Mouse (Mus musculus) kidney, postnatal 4 days (tissue): ENCODE results near the gene Gpr182.
"Not testable (repeated sequence)": the region's sequence is repeated elsewhere in the genome, so short reads cannot be mapped to it uniquely, and the experiment has no call there.

Experiments
- DNase-seq, 2 experiments: peaks; one replicate each; pipeline ENCODE4 v3.0.0; 2021; ENCODE audit warnings: mixed read lengths in 2 of 2

Gpr182 gene

DNA sequence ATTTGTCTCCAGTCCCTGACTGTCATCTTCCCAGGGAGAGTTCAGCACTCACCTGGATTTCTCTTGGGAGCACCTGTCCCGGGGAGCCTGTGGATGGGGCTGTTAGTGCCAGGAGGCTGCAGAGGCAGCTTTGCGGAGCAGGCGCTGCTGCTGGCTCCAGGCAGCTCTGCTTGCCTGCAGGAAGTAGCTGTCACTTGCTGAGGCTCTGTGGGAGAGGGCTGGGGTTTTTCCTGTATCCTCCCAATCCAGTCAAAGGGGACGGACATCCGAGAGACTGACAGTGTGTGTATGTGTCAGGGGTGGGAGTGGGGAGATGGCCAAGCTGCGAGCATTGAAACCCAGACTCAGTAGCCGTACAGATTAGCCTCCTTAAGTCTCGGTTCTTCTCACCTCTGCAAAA lies at the start of gene Gpr182:
Gene Gpr182, minus strand, starts transcription at position 185 of the 400 bp plus-strand sequence.
- peak; percentile 50 to 70 for DNase-seq

DNA sequence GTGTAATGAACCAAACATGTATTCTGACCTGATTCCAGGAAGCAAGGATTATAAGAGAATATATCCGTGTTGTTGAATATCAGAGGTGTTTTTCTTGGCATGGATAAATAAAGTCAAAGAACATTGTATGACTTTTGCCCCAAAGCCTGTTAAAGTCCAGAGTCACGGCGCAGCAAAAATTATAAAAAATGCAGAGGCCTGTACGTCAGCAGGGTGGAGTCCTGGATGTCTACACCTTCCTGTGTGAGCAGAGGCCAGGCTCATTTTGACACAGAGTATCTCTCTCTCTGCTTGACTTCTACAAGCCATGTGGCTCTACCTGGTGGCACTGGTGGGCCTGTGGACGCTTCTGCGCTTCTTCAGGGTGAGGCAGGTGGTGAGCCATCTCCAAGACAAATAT lies 49.4 kb upstream of the Gpr182 start, which contains the start of gene Rdh16:
Gene Rdh16, plus strand, starts transcription at position 262 of the 400 bp plus-strand sequence.
- peak; percentile 7 for DNase-seq

GRCm38 (mm10) chr10:127799295-127799694 lies 47.8 kb upstream of the Gpr182 start:
- DNase-seq: peak; percentile 3 to 17

DNA sequence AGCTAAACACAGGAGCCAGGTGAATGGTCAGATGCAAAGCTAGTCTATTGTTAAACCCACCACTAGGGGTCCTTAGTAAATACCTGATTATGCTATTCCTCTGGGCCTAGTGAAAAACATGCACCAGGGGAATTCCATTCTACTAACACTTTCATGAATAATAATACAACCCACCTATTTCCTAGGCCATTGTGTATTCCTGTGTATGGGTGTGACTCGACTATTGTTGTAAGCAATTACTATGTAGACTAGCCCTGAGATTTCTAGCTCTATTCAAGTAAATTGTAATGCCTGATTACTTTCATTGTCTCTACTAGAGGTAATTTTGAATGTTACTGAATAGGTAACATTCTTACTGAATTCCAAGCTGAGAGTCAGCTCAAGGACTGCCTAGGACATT lies 33.9 kb upstream of the Gpr182 start:
- DNase-seq: not testable (repeated sequence)

DNA sequence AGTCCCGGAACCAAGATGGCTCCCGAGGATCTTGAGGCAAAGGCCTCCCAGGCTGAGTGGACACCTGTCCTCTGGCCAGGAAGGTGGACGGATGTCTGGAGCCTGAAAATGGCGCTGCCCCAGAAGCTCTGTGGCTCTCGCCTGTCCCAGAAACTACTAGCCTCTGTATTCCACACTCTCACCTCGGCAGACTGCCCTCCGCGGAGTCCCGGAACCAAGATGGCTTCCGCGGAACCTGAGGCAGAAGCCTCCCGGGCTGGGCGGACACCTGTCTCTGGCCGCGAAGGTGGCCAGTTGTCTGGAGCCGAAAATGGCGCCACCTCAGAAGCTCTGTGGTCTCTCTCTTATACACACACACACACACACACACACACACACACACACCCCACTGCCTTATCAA lies 30.8 kb upstream of the Gpr182 start:
- DNase-seq: not testable (repeated sequence)

DNA sequence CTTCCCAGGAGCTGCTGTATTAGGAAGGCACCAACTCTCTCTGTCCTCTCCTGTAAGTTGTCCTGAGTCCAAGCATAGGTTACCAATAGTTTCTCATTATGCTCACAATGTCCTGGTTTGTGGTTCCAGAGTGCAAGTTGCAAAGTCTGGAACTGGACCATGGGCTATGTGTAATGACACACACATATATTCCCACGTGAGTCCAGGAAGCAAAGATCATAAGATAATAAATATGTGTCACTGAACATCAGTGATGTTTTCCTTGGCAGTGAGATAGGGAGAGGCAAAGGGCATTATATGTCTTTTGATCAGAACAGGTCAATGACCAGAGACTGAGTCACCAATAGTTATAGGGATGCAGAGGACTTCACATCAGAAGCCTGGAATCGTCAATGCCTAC lies 24.5 kb upstream of the Gpr182 start, which contains the start of gene Rdh9:
Gene Rdh9, plus strand, starts transcription at position 376 of the 400 bp plus-strand sequence.
- no peak for DNase-seq

DNA sequence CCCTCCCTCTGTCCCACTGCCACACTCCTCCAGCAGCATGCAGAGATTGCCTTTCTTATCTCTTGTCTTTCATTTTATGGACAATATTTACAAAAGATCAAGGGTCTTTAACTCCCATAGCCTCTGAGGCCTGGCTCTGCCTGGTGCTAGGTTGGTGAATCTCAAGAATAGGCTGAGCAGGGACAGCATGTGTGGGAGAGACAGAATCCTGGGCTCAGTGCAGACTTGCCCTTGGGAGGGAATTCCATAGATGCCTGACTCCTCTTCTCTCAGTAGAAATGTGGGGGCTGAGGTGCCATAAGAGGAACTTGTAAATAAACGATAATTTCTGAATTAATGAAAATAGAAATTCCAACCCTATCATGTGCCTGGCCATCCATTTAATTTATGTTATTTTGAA lies 15.0 kb upstream of the Gpr182 start:
- DNase-seq: peak in 1 of 2 experiments; percentile 17

- DNase-seq: peak; percentile 51 to 66
These were observed 12.6 kb upstream of the Gpr182 start for GRCm38 (mm10) chr10:127763914-127764680.

DNA sequence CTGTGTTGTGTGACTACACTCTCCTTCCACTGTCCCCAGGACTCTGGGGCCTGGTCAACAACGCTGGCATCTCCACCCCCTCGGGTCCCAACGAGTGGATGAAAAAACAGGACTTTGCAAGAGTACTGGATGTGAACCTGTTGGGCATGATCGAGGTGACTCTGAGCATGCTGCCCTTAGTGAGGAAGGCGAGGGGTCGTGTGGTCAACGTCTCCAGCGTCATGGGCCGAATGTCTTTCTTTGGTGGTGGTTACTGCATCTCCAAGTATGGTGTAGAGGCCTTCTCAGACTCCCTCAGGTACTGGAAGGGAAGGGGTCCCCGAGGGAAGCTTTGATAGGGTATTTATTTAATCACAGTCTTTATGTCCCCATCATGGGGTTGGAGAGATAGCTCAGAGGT lies 11.4 kb upstream of the Gpr182 start:
- DNase-seq: not testable (repeated sequence)

DNA sequence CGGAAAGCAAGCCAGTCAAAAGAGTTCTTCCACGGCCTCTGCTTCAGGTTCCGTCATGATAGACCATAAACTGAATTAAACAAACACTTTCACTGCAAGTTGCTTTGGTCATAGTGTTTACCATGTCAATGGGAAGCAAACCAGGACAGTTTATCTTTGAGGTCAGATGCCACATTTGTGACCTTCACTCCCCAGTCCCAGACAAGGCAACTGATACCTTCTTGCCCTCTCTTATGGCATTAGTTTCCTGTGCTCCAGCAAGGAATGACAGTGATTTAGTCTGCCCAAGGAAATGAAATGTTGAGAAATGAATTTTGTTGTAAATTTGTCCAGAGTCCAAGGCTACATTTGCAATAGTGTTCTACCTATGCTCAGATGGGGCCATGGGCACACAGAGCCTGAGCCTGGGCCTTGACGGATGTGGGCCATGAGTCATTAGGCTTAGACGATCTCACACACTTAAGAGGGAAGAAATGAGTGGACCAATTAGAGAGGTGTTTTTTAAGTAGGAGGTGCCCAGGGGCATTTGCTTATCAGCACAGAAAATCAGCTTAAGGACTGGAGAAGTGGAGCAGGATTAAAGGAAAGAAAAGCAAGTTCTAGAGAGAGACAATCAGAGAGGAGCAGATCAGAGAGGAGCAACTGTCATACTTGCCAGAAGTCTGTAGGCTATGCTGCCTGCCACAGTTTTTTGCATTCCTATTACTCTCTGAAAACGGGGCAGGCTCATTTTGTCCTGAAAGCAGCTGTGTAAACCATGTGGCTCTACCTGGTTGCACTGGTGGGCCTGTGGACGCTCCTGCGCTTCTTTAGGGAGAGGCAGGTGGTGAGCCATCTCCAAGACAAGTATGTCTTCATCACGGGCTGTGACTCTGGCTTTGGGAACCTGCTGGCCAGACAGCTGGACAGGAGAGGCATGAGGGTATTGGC lies 7.9 kb upstream of the Gpr182 start, which contains the start of the genes Rdh1 and Rdh16f1:
Gene Rdh1, plus strand, starts transcription at position 541 of the 930 bp plus-strand sequence.
Gene Rdh16f1, plus strand, starts transcription at position 607 of the 930 bp plus-strand sequence.
- no peak for DNase-seq

DNA sequence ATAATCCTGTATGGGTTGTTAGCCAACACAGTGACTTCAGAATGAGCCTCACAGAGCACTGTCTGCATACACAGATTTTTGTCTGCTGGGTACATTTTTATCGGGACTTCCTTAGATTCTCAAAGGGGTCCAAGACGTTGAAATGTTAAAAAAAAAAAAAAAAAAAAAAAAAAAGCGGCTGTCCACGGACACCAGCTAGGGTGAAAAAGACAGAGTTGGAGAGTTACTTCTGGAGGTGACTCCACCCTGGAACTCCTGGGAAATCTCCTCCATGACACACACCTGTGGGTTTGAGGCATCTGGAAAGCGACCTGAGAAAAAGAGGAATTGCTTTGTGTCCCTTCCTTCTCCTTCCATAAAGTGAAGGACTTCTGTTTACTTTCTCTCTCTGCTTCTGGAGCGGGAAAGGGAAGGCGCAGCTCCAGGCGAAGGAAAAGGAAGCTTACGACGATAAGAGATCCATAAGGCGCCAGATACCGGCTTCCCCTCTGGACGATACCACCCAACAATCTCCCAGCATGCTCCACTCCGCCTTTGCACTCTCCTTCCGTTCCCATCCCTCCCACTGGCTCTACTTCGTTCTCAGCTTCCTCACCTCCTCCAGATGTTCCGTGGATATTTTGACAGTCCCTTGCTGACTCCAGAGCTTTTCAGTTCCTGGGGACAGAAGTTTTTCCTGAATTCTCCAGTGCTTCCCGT lies 4.4 kb upstream of the Gpr182 start:
- peak in 1 of 2 experiments; percentile 42 for DNase-seq

- DNase-seq: no peak
These were observed 3.7 kb upstream of the Gpr182 start for GRCm38 (mm10) chr10:127755246-127755645.

GRCm38 (mm10) chr10:127754566-127755166 lies 3.1 kb upstream of the Gpr182 start:
- peak; percentile 63 to 69 for DNase-seq

- peak in 1 of 2 experiments; percentile 48 for DNase-seq
These were observed 1.3 kb downstream of the Gpr182 start for GRCm38 (mm10) chr10:127750136-127750777.

GRCm38 (mm10) chr10:127748847-127749612 lies 2.5 kb downstream of the Gpr182 start:
- peak; percentile 64 to 76 for DNase-seq

- peak; percentile 61 to 72 for DNase-seq
These were observed 4.3 kb downstream of the Gpr182 start for GRCm38 (mm10) chr10:127747254-127747653.

DNA sequence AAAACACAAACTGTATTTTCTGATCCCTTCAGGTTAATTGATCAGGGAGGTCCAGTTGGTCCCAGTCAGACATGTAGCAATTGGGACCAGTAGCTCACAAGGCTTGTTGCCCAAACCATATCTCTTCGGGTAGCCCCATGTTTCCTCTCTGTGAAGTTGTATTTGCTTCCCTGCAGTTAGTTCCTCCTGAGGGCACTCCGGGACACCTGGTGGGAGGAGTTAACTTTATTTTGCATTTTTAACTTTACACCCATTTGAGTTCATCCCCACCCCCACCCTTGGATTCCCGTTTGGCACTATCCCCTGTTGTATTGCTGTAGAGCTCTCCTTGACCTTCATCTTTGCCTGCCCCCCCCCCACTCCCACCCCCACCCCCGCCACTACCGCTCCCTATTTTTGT lies 5.6 kb downstream of the Gpr182 start:
- DNase-seq: no peak

DNA sequence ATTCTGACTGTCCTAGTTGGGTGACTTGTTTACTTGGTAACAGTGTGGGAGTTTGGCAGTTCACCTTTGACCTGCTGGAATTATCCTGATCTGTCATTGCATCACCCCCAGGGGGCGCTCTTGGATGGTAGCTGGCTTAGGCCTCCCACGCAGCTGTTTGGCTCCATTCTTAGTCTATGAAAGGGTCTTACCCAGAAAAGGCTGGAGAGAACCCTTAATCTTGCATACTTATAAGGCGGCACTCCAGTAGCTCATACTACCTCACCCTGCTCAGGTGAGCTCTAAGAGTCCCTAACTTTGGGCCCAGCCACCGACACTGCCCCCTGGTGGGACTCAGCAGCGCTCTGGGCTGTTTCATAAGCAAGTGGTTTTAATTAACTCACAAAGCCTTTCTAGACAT lies 6.9 kb downstream of the Gpr182 start:
- DNase-seq: peak; percentile 74 to 78

- DNase-seq: peak; percentile 51 to 71
These were observed 11.8 kb downstream of the Gpr182 start for GRCm38 (mm10) chr10:127739661-127740161.

DNA sequence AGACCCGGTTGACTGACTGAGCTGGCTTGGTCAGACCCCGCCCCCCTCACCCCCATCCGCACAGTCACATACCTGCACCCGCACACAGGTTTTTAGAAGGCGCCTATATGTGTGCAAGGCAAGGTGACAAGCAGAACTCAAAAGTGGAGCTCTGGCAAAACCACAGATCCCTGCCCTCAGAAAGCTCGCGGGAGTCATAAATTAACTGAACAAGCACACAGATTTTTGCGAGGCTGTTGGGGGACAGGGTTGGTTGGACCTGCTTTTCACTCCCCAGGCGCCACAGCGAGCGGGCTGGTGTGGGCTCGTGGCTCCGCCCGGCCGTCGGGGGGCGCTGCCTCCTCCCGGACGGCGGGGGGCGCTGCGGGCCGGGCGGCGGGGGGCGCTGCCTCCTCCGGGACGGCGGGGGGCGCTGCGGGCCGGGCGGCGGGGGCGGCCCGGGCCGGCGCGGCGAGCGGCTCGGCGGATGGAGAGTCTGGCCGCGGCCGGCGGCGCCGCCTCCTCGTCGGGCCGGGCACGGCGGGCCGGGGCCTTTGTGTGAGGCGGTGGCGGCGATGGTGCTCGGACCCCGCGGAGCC lies 12.4 kb downstream of the Gpr182 start, which contains the start of gene Zbtb39:
Gene Zbtb39, plus strand, starts transcription at position 456 of the 578 bp plus-strand sequence.
- peak; percentile 87 to 92 for DNase-seq
